Mouse (Mus musculus) liver, embryonic 13.5 days (tissue): ENCODE measurements around the gene Zp3. TPM values are rescaled to one million over a fixed set of nuclear protein-coding genes. Genes with fewer than 3 reads are reported as not detected.

Experiments used
- ATAC-seq: fragments of 200-750 bp; cut with Nextera tagmentation; 2 replicates; pipeline ENCODE4 v1.8.0; 2017; ENCODE audit warnings: low read depth, mild to moderate bottlenecking, moderate number of reproducible peaks, moderate library complexity
- DNase-seq: peaks from one replicate; pipeline ENCODE4 v3.0.0; 2022
- H3K27ac ChIP-seq: fragments of 300-500 bp; sonication (generic); 2 replicates; pipeline ENCODE4 v1.5.1; 2015; ENCODE audit warnings: moderate library complexity, mild to moderate bottlenecking, inconsistent platforms
- H3K27me3 ChIP-seq: fragments of 300-500 bp; sonication (generic); 2 replicates; pipeline ENCODE4 v1.6.1; 2015; ENCODE audit warnings: mild to moderate bottlenecking, inconsistent platforms
- H3K36me3 ChIP-seq: fragments of 300-500 bp; sonication (generic); 2 replicates; pipeline ENCODE4 v1.6.1; 2015; ENCODE audit warnings: mild to moderate bottlenecking, inconsistent platforms
- H3K4me1 ChIP-seq: fragments of 300-500 bp; sonication (generic); replicated peaks from 2 replicates; pipeline ENCODE4 v1.6.1; 2015; ENCODE audit warnings: inconsistent platforms
- H3K4me2 ChIP-seq: fragments of 300-500 bp; sonication (generic); 2 replicates; pipeline ENCODE4 v1.6.1; 2015; ENCODE audit warnings: inconsistent platforms, mild to moderate bottlenecking, moderate library complexity
- H3K4me3 ChIP-seq: fragments of 300-500 bp; sonication (generic); replicated peaks from 2 replicates; pipeline ENCODE4 v1.5.1; 2015; ENCODE audit warnings: mild to moderate bottlenecking, inconsistent platforms
- H3K9ac ChIP-seq: fragments of 300-500 bp; sonication (generic); 2 replicates; pipeline ENCODE4 v1.6.1; 2015; ENCODE audit warnings: mild to moderate bottlenecking, inconsistent platforms
- H3K9me3 ChIP-seq: fragments of 300-500 bp; sonication (generic); replicated peaks from 2 replicates; pipeline ENCODE4 v1.6.1; 2016; ENCODE audit warnings: inconsistent platforms
- WGBS: fragments of 180-500 bp; shearing (Covaris S2); methylation state at CpG from one replicate; pipeline ENCODE4 v1.1.7; 2015; ENCODE audit not compliant: insufficient replicate concordance; 5-methylcytosine and 5-hydroxymethylcytosine counted together
- polyA plus RNA-seq: library from polyadenylated mRNA; unstranded; fragments of >200 nt; fragmentation: Nextera tagmentation; extraction: Ambion mirVana; gene quantifications from 2 replicates; pipeline ENCODE4 v1.2.1, GENCODE M21; 2015

Zp3 gene
- polyA plus RNA-seq, 1 experiment from 2014 or later, result not detected

DNA sequence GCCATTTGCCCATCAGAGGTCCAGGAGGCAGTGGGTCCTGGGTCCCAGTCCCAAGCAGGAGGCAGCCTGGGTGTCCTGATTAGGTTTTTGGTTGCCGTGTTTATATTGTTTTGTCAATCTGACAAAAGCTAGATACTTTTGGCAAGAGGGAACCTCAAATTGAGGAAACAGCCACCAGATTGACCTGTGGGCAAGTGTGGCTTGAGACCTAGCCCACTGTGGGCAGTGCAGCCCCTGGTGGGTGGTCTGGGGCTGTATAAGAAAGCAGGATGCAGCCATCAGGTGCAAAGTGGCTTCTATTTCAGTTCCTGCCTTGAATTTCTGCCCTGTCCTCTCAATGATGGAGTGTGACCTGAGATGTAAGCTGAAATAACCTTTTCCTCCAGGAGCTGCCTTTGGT is 55.4 kb downstream of the Zp3 start:
- Histone ChIP-seq H3K4me2 (no peak overlapping the region), H3K36me3 (peaks cover 20% of the 10 kb centered on the region), H3K4me1 (peaks cover 17% of the 10 kb centered on the region), H3K27me3 (0 out of 2 replicates have a peak, but pooled peaks cover 4% of the 10 kb centered on the region), H3K9ac (no peak overlapping the region), H3K9me3 (no peaks in the 10 kb centered on the region), H3K4me3 (no peak overlapping the region), H3K27ac (no peak overlapping the region)
- no peak for DNase-seq
- 29% methylated on average over 1 of the region's 1 CpGs for WGBS
- no peak for ATAC-seq

DNA sequence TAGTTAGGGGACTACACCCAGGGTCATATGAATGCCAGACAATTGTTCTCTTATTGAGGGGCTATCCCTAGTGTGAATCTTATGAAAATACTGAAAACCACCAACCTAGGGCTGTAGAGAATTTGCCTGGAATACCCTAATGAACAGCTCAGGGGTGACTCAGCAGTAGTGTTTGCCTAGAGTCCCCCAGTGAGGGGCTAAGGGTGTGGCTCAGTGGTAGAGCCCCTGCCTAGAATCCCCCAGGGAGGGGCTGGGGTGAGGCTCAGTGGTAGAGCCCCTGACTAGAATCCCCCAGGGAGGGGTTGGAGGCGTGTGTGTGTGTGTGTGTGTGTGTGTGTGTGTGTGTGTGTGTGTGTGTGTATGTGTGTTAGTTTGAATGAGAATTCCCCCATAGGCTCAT is 56.8 kb downstream of the Zp3 start:
- no peak overlapping the region for H3K9ac ChIP-seq
- H3K36me3 ChIP-seq, result peaks cover 7% of the 10 kb centered on the region
- H3K9me3 ChIP-seq, result no peaks in the 10 kb centered on the region
- WGBS, result 80% methylated on average over 1 of the region's 1 CpGs
- H3K27me3 ChIP-seq, result 0 out of 2 replicates have a peak, but pooled peaks cover 4% of the 10 kb centered on the region
- ATAC-seq, result no peak
- DNase-seq, result no peak
- H3K4me1 ChIP-seq, result peaks cover 26% of the 10 kb centered on the region
- H3K4me2 ChIP-seq, result no peak overlapping the region
- H3K27ac ChIP-seq, result no peak overlapping the region
- H3K4me3 ChIP-seq, result no peak overlapping the region

Other genes with a start within 250 kb of the Zp3 start
- gene Tmem120a, start 235.7 kb upstream of the Zp3 start, polyA plus RNA-seq, result 17.3 and 17.8 TPM in 2 replicates
- gene Styxl1, start 201.7 kb upstream of the Zp3 start, polyA plus RNA-seq, result not detected in 2 replicates
- gene Mdh2, start 201.6 kb upstream of the Zp3 start, polyA plus RNA-seq, result 416 and 419 TPM in 2 replicates
- 0.07 TPM in 1 of 2 replicates, not detected in the other for gene Srrm3, start 173.2 kb upstream of the Zp3 start, polyA plus RNA-seq
- gene Hspb1, start 92.2 kb upstream of the Zp3 start, polyA plus RNA-seq, result 6.4 and 7.3 TPM in 2 replicates
- gene Ywhag, start 45.5 kb upstream of the Zp3 start, polyA plus RNA-seq, result 80.8 and 100 TPM in 2 replicates
- gene Ssc4d, start 5.6 kb upstream of the Zp3 start, polyA plus RNA-seq, result 1.8 TPM in 2 replicates
- 6.7 and 7.0 TPM in 2 replicates for gene Dtx2, start 14.7 kb downstream of the Zp3 start, polyA plus RNA-seq
- 3.4 and 3.8 TPM in 2 replicates for gene Upk3b, start 58.4 kb downstream of the Zp3 start, polyA plus RNA-seq
- gene Upk3bl, start 74.4 kb downstream of the Zp3 start, polyA plus RNA-seq, result 0.17 and 0.21 TPM in 2 replicates
- 1.0 and 1.4 TPM in 2 replicates for gene Rasa4, start 103.8 kb downstream of the Zp3 start, polyA plus RNA-seq
- gene Polr2j, start 136.5 kb downstream of the Zp3 start, polyA plus RNA-seq, result 171 and 189 TPM in 2 replicates
- 44.9 and 46.4 TPM in 2 replicates for gene Lrwd1, start 156.0 kb downstream of the Zp3 start, polyA plus RNA-seq
- 15.2 and 15.5 TPM in 2 replicates for gene Alkbh4, start 156.0 kb downstream of the Zp3 start, polyA plus RNA-seq
- gene Orai2, start 190.6 kb downstream of the Zp3 start, polyA plus RNA-seq, result 3.8 and 3.9 TPM in 2 replicates
- gene Prkrip1, start 218.9 kb downstream of the Zp3 start, polyA plus RNA-seq, result 34.5 and 42.8 TPM in 2 replicates